Mouse (Mus musculus) neural tube, embryonic 10.5 days (tissue): ENCODE measurements around the gene Agbl3.

ENCODE experiments used
- DNase-seq: peaks from one replicate; pipeline ENCODE4 v3.0.0-alpha.2; 2017; ENCODE audit warnings: low spot score; ENCODE audit errors: extremely low spot score

Agbl3 gene

GRCm38 (mm10) chr6:34904361-34904760 lies 124.1 kb downstream of the Agbl3 start:
- DNase-seq, result no peak

- DNase-seq, result no peak
Measured at GRCm38 (mm10) chr6:34906125-34906524, 125.9 kb downstream of the Agbl3 start.

- no peak for DNase-seq
Measured at GRCm38 (mm10) chr6:34906661-34907060, 126.4 kb downstream of the Agbl3 start.

- DNase-seq, result no peak
Measured at GRCm38 (mm10) chr6:34907121-34907614, 126.9 kb downstream of the Agbl3 start.

- DNase-seq, result no peak
Measured at GRCm38 (mm10) chr6:34907696-34908260, 127.5 kb downstream of the Agbl3 start.
